Mouse (Mus musculus) liver, embryonic 11.5 days (tissue): ENCODE data around the gene Hnrnpab. TPM values are rescaled to one million over a fixed set of nuclear protein-coding genes. Genes with fewer than 3 reads are reported as not detected.
"Not testable (repeated sequence)": the region's sequence is repeated elsewhere in the genome, so short reads cannot be mapped to it uniquely, and the experiment has no call there.

Experiments
- ATAC-seq: fragments of 200-750 bp; cut with Nextera tagmentation; replicated peaks from 2 replicates; pipeline ENCODE4 v1.8.0; 2017; ENCODE audit warnings: moderate number of reproducible peaks, mild to moderate bottlenecking, moderate TSS enrichment, moderate library complexity; ENCODE audit not compliant: low FRiP score
- DNase-seq: peaks from one replicate; pipeline ENCODE4 v3.0.0-alpha.2; 2017; ENCODE audit warnings: low spot score
- H3K27ac ChIP-seq: fragments of 300-500 bp; sonication (generic); 2 replicates; pipeline ENCODE4 v1.5.1; 2014; ENCODE audit warnings: mild to moderate bottlenecking, low read depth, low read length, control low read depth
- H3K27me3 ChIP-seq: fragments of 300-500 bp; sonication (generic); replicated peaks from 2 replicates; pipeline ENCODE4 v1.6.1; 2014; ENCODE audit warnings: low read length, mixed read lengths; ENCODE audit not compliant: control insufficient read depth, insufficient read depth
- H3K36me3 ChIP-seq: fragments of 300-500 bp; sonication (generic); 2 replicates; pipeline ENCODE4 v1.6.1; 2014; ENCODE audit warnings: mild to moderate bottlenecking, low read length, moderate library complexity, mixed read lengths; ENCODE audit not compliant: control insufficient read depth, insufficient read depth
- H3K4me1 ChIP-seq: fragments of 300-500 bp; sonication (generic); replicated peaks from 2 replicates; pipeline ENCODE4 v1.6.1; 2014; ENCODE audit warnings: low read length, mixed read lengths; ENCODE audit not compliant: control insufficient read depth, insufficient read depth
- H3K4me2 ChIP-seq: fragments of 300-500 bp; sonication (generic); 2 replicates; pipeline ENCODE4 v1.6.1; 2014; ENCODE audit warnings: mild to moderate bottlenecking, control low read depth, moderate library complexity
- H3K4me3 ChIP-seq: fragments of 300-500 bp; sonication (generic); 2 replicates; pipeline ENCODE4 v1.5.1; 2014; ENCODE audit warnings: low read depth, low read length, control low read depth
- H3K9ac ChIP-seq: fragments of 300-500 bp; sonication (generic); 2 replicates; pipeline ENCODE4 v1.6.1; 2014; ENCODE audit warnings: low read depth, low read length, control low read depth
- H3K9me3 ChIP-seq: fragments of 300-500 bp; sonication (generic); 2 replicates; pipeline ENCODE4 v1.6.1; 2016; ENCODE audit warnings: low read length, inconsistent platforms, mixed read lengths; ENCODE audit not compliant: control insufficient read depth
- WGBS: fragments of 180-500 bp; shearing (Covaris S2); extraction: QIAGEN DNeasy Blood & Tissue Kit; methylation state at CpG from one replicate; pipeline ENCODE4 v1.1.7; 2014; 5-methylcytosine and 5-hydroxymethylcytosine counted together
- polyA plus RNA-seq: library from polyadenylated mRNA; unstranded; fragments of >200 nt; fragmentation: Nextera tagmentation; extraction: Ambion mirVana; gene quantifications from 2 replicates; pipeline ENCODE4 v1.2.1, GENCODE M21; 2014

Hnrnpab gene
- polyA plus RNA-seq, 1 experiment from 2014 or later: 552 TPM

- no peak overlapping the region for H3K4me3 ChIP-seq
- DNase-seq (no peak), ATAC-seq (no peak)
- H3K4me1 ChIP-seq: peaks cover 13% of the 10 kb centered on the region
- H3K9me3 ChIP-seq: no peaks in the 10 kb centered on the region
- no peak overlapping the region for H3K27ac ChIP-seq
- H3K36me3 ChIP-seq: no peaks in the 10 kb centered on the region
- 58% methylated on average over 5 of the region's 5 CpGs for WGBS
- peak overlapping the region; percentile 57 for H3K9ac ChIP-seq
- no peaks in the 10 kb centered on the region for H3K27me3 ChIP-seq
- peak overlapping the region; percentile 60 for H3K4me2 ChIP-seq
Measured at GRCm38 (mm10) chr11:51638497-51638896, 31.9 kb upstream of the Hnrnpab start.

- H3K4me3 ChIP-seq: peak overlapping the region; percentile 35
- H3K27ac ChIP-seq: peak overlapping the region; percentile 48
Measured at GRCm38 (mm10) chr11:51637971-51638414, 31.3 kb upstream of the Hnrnpab start.

GRCm38 (mm10) chr11:51636323-51636684, 29.7 kb upstream of the Hnrnpab start:
- Histone ChIP-seq H3K4me1 (peaks cover 10% of the 10 kb centered on the region), H3K36me3 (no peaks in the 10 kb centered on the region), H3K27ac (peak overlapping the region; percentile 87), H3K4me3 (peak overlapping the region; percentile 70), H3K27me3 (no peaks in the 10 kb centered on the region), H3K4me2 (peak overlapping the region; percentile 77), H3K9ac (peak overlapping the region; percentile 81), H3K9me3 (no peaks in the 10 kb centered on the region)
- peak; percentile 65 for DNase-seq
- ATAC-seq: peak; percentile 54
- 3% methylated on average over 6 of the region's 6 CpGs for WGBS

More at GRCm38 (mm10) chr11:51637971-51638414, 31.3 kb upstream of the Hnrnpab start:
- H3K27me3 ChIP-seq: no peaks in the 10 kb centered on the region
- DNase-seq (peak; percentile 61), ATAC-seq (no peak)
- H3K9ac ChIP-seq: peak overlapping the region; percentile 57
- peaks cover 10% of the 10 kb centered on the region for H3K4me1 ChIP-seq
- no peaks in the 10 kb centered on the region for H3K36me3 ChIP-seq
- WGBS: 7% methylated on average over 17 of the region's 17 CpGs
- H3K9me3 ChIP-seq: no peaks in the 10 kb centered on the region
- H3K4me2 ChIP-seq: peak overlapping the region; percentile 60

- H3K4me3 ChIP-seq: peak within 1 kb of the TSS; percentile 70
- peak; percentile 87 for DNase-seq
- H3K27me3 ChIP-seq: no peaks in the 10 kb centered on the region
- ATAC-seq: peak; percentile 74
- under 1% methylated on average over 61 of the region's 61 CpGs for WGBS
- no peaks in the 10 kb centered on the region for H3K9me3 ChIP-seq
- peaks cover 10% of the 10 kb centered on the region for H3K4me1 ChIP-seq
- H3K36me3 ChIP-seq: no peaks in the 10 kb centered on the region; the same call in 1 of the 2 replicates
- H3K27ac ChIP-seq: peak within 1 kb of the TSS; percentile 87
- peak within 1 kb of the TSS; percentile 77 for H3K4me2 ChIP-seq
- H3K9ac ChIP-seq: peak within 1 kb of the TSS; percentile 81
Measured at GRCm38 (mm10) chr11:51635525-51636322, 29.1 kb upstream of the Hnrnpab start, which contains the start of gene Rmnd5b. TSS of gene Rmnd5b (minus strand) at chr11:51635896.

- peak overlapping the region; percentile 70 for H3K4me3 ChIP-seq
Measured at GRCm38 (mm10) chr11:51635127-51635524, 28.5 kb upstream of the Hnrnpab start.

GRCm38 (mm10) chr11:51633721-51634120, 27.1 kb upstream of the Hnrnpab start:
- Histone ChIP-seq H3K27ac (no peak overlapping the region), H3K4me3 (no peak overlapping the region), H3K4me2 (0 out of 2 replicates have a peak overlapping the region, but pooled peaks have one; percentile 3), H3K27me3 (no peaks in the 10 kb centered on the region), H3K9me3 (no peaks in the 10 kb centered on the region), H3K4me1 (peaks cover 16% of the 10 kb centered on the region), H3K9ac (no peak overlapping the region), H3K36me3 (peaks cover 5% of the 10 kb centered on the region; the same call in 1 of the 2 replicates)
- ATAC-seq (no peak), DNase-seq (no peak)
- 89% methylated on average over 3 of the region's 3 CpGs for WGBS

More at GRCm38 (mm10) chr11:51635127-51635524, 28.5 kb upstream of the Hnrnpab start:
- Histone ChIP-seq H3K36me3 (no peaks in the 10 kb centered on the region; the same call in 1 of the 2 replicates), H3K27me3 (no peaks in the 10 kb centered on the region), H3K4me1 (peaks cover 12% of the 10 kb centered on the region), H3K27ac (peak overlapping the region; percentile 87), H3K9me3 (no peaks in the 10 kb centered on the region), H3K9ac (peak overlapping the region; percentile 81), H3K4me2 (peak overlapping the region; percentile 77)
- 7% methylated on average over 6 of the region's 6 CpGs for WGBS
- DNase-seq (no peak), ATAC-seq (no peak)

GRCm38 (mm10) chr11:51633200-51633599, 26.6 kb upstream of the Hnrnpab start:
- H3K4me1 ChIP-seq: peaks cover 15% of the 10 kb centered on the region
- not testable (repeated sequence) for H3K27me3 ChIP-seq, H3K4me3 ChIP-seq, H3K27ac ChIP-seq, H3K4me2 ChIP-seq, DNase-seq, H3K9ac ChIP-seq, H3K36me3 ChIP-seq, ATAC-seq, H3K9me3 ChIP-seq
- WGBS: 80% methylated on average over 7 of the region's 7 CpGs

GRCm38 (mm10) chr11:51632130-51632753, 25.6 kb upstream of the Hnrnpab start:
- no peak overlapping the region for H3K27ac ChIP-seq

More at GRCm38 (mm10) chr11:51632130-51632753, 25.6 kb upstream of the Hnrnpab start:
- no peaks in the 10 kb centered on the region for H3K27me3 ChIP-seq
- no peak overlapping the region for H3K9ac ChIP-seq
- ATAC-seq: no peak
- H3K4me1 ChIP-seq: peaks cover 11% of the 10 kb centered on the region
- no peak overlapping the region for H3K4me3 ChIP-seq
- 74% methylated on average over 6 of the region's 6 CpGs for WGBS
- H3K4me2 ChIP-seq: no peak overlapping the region
- peaks cover 11% of the 10 kb centered on the region for H3K36me3 ChIP-seq
- DNase-seq: no peak
- no peaks in the 10 kb centered on the region for H3K9me3 ChIP-seq
